Mouse (Mus musculus): ENCODE measurements around the gene Rpl32.

GRCm38 (mm10) chr6:115792691-115793215, 15.8 kb downstream of the Rpl32 start:
- TF ChIP-seq EP300 (IDR thresholded peaks at IDR 0.05; ENCODE audit: low read depth) (no peak), CTCF (IDR thresholded peaks at IDR 0.05; ENCODE audit: low read depth) (no peak)

All from liver, embryonic 14.5 days (tissue).